Mouse (Mus musculus) spleen, postnatal 10 days (tissue): ENCODE measurements around the gene Dnah10.

Experiments used
- DNase-seq, 2 experiments: peaks; one replicate each; pipeline ENCODE4 v3.0.0; 2021 to 2022; ENCODE audit warnings: low spot score in 2 of 2

Gene Dnah10

GRCm38 (mm10) chr5:124812466-124812865, 87.6 kb downstream of the Dnah10 start:
- no peak for DNase-seq

GRCm38 (mm10) chr5:124814797-124815196, 89.9 kb downstream of the Dnah10 start:
- no peak for DNase-seq

- no peak for DNase-seq
Observed at GRCm38 (mm10) chr5:124817050-124817449, 92.2 kb downstream of the Dnah10 start.

GRCm38 (mm10) chr5:124822128-124822894, 97.4 kb downstream of the Dnah10 start:
- DNase-seq, result no peak

GRCm38 (mm10) chr5:124830331-124830730, 105.4 kb downstream of the Dnah10 start:
- DNase-seq, result no peak

- DNase-seq, result no peak
Observed at GRCm38 (mm10) chr5:124835218-124835617, 110.3 kb downstream of the Dnah10 start.

- no peak for DNase-seq
Observed at GRCm38 (mm10) chr5:124836075-124836474, 111.2 kb downstream of the Dnah10 start.

- DNase-seq, result no peak
Observed at GRCm38 (mm10) chr5:124836621-124837020, 111.7 kb downstream of the Dnah10 start.

GRCm38 (mm10) chr5:124840202-124840601, 115.3 kb downstream of the Dnah10 start:
- no peak for DNase-seq

GRCm38 (mm10) chr5:124840669-124841068, 115.8 kb downstream of the Dnah10 start:
- DNase-seq, result no peak

- no peak for DNase-seq
Observed at GRCm38 (mm10) chr5:124843386-124843785, 118.5 kb downstream of the Dnah10 start.

GRCm38 (mm10) chr5:124844929-124845328, 120.0 kb downstream of the Dnah10 start:
- no peak for DNase-seq

GRCm38 (mm10) chr5:124847014-124847413, 122.1 kb downstream of the Dnah10 start:
- no peak for DNase-seq

GRCm38 (mm10) chr5:124848994-124849393, 124.1 kb downstream of the Dnah10 start:
- no peak for DNase-seq

- DNase-seq, result no peak
Observed at GRCm38 (mm10) chr5:124851572-124851971, 126.7 kb downstream of the Dnah10 start.

- DNase-seq, result no peak
Observed at GRCm38 (mm10) chr5:124852294-124852693, 127.4 kb downstream of the Dnah10 start.

- DNase-seq, result no peak
Observed at GRCm38 (mm10) chr5:124853079-124853478, 128.2 kb downstream of the Dnah10 start.

GRCm38 (mm10) chr5:124854202-124854601, 129.3 kb downstream of the Dnah10 start:
- no peak for DNase-seq

- DNase-seq, result no peak
Observed at GRCm38 (mm10) chr5:124860013-124860412, 135.1 kb downstream of the Dnah10 start.

GRCm38 (mm10) chr5:124861463-124861862, 136.6 kb downstream of the Dnah10 start:
- peak; percentile 21 to 43 for DNase-seq

- peak; percentile 88 to 98 for DNase-seq
Observed at GRCm38 (mm10) chr5:124862013-124862866, 137.4 kb downstream of the Dnah10 start, which contains the start of the genes Ccdc92 and Zfp664. Gene Ccdc92 (minus strand): TSS chr5:124862424. Gene Zfp664 (plus strand): TSS chr5:124862691.

- peak; percentile 38 to 44 for DNase-seq
Observed at GRCm38 (mm10) chr5:124862871-124863741, 138.2 kb downstream of the Dnah10 start.
